Mouse (Mus musculus) adrenal gland, postnatal 25 days (tissue): ENCODE measurements around the gene Cdk9. TPM values are rescaled to one million over a fixed set of nuclear protein-coding genes. Genes with fewer than 3 reads are reported as not detected.

ENCODE experiments used
- DNase-seq: peaks from one replicate; pipeline ENCODE4 v3.0.0; 2021; ENCODE audit warnings: mixed read lengths
- long read RNA-seq: library from polyadenylated mRNA; stranded (forward); transcript quantifications from one replicate; pipeline ENCODE4 v2.0.0, GENCODE M21; 2021
- total RNA-seq: library from RNA; stranded (reverse); gene quantifications from 2 replicates; pipeline ENCODE4 v1.2.3, GENCODE M21; 2021

Cdk9 gene
- total RNA-seq, result 83.6 and 96.8 TPM in 2 replicates
- long read RNA-seq, transcript Cdk9-201 (7 exons, 1,733 nt), result major isoform, 115 of 150 reads
- long read RNA-seq, partial matches to known transcripts, result 14 of 150 reads
- long read RNA-seq, other reads (novel, unspliced or antisense), result 16 of 150 reads

DNA sequence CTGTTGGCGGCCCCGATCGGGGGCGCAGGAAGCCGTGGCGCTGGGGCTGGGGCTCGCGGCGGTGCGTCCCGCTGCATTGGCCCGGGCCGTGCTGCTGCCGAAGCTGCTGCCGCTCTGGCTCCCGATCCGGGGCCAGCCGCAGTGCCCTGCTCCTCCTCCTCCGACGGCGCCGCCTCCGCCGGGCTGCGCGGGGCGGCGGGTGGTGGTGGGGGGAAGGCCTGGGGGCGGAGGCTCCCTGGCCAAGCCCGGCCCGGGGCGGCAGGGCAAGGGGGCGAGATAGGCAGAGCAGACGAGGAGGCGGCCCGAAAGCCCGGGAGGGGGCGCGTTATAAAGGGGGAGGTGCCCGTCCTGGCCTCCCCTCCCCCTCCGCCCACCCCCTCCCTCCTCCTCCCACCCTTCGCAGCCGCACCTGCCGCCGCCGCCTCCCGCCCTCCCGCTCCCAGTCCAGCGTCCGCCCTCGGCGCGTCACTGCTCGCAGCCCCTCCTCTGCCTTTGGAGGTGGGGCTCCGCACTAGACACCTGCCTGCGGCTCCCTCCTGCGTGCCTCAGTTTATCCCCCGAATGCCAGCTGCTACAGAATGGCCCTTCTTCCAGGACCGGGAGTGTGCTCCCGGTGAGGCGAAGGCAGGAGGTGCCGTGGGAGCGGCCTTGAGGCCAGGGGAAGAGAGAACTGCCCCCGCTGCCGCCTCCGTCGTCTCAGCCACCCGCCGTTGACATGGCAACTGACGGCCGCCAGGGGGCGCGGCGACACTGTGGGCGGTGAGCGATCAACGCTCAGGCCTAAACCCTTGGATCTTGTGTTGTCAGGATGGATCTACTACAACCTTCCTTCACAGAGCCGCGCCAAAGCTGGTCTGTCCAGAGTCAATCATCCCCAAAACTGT lies at the start of gene Cdk9:
Gene Cdk9 (minus strand): TSS at position 143 of the 884 bp plus-strand sequence.
- DNase-seq, result peak; percentile 93

DNA sequence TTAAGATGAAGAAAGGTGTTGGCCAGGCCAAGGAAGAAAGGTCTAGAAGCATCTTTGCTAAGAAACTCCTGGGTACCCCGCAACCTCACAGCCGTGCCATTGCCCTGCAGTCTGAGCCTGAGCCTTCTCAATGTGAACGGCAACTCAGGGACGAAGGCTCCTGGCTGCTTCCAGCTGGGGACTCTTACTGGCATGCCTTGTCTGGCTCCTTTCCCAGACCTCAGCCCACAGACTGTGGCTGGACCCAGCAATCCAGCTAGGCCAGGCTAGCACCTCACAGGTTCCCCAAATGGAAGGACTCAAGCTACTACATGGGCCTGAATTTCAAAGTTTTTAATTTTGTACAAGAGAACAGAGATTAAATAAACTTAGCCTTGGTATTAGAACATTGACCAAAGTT lies 49.0 kb upstream of the Cdk9 start:
- DNase-seq, result no peak

DNA sequence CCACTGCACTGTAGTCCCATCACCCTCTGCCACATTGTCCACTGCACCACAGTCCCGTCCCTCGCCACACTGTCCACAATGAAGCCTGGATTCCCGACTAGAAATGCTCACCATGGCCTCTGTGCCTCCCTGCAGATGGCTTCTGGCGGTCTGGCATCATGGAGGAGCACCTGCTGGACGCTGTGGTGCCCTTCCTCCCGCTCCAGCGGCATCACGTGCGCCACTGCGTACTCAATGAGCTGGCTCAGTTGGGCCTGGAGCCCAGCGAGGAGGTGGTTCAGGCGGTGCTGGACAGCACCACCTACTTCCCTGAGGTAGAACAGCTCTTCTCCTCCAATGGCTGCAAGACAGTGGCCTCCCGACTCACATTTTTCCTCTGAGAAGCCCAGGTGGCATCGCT lies 48.5 kb upstream of the Cdk9 start:
- no peak for DNase-seq

DNA sequence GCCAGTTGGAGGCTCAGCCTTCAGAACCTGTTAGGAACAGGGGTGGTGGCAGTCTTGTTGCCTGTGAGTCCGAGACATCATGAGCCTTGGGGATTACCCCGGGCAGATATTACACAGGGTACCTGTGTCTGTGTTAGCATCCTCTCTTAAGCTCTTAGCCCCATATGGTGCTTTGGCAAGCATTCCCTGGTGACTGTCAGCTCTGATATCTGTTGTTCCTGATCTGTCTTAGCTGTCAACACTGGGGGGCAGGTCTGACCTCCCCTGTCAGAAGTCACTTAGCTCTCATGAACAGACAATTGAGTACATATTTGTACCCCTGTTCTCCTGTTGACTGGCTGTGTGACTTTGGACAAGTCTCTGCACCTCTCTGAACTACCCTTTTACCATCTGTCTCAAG lies 46.1 kb upstream of the Cdk9 start:
- no peak for DNase-seq

DNA sequence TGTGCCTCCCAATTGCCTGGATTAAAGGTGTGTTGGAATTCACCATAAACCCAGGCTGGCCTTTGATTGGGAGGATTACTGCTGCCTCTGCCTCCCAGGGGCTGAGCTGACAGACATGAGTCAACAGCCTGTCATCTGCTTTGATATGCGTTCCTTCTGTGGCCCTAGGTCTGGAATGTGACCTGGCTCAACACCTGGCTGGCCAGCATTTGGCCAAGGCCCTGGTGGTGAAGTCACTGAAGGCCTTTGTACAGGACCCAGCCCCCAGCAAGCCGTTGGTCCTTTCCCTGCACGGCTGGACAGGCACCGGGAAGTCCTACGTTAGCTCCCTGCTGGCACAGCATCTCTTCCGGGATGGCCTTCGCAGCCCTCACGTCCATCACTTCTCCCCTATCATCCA lies 45.6 kb upstream of the Cdk9 start:
- no peak for DNase-seq

DNA sequence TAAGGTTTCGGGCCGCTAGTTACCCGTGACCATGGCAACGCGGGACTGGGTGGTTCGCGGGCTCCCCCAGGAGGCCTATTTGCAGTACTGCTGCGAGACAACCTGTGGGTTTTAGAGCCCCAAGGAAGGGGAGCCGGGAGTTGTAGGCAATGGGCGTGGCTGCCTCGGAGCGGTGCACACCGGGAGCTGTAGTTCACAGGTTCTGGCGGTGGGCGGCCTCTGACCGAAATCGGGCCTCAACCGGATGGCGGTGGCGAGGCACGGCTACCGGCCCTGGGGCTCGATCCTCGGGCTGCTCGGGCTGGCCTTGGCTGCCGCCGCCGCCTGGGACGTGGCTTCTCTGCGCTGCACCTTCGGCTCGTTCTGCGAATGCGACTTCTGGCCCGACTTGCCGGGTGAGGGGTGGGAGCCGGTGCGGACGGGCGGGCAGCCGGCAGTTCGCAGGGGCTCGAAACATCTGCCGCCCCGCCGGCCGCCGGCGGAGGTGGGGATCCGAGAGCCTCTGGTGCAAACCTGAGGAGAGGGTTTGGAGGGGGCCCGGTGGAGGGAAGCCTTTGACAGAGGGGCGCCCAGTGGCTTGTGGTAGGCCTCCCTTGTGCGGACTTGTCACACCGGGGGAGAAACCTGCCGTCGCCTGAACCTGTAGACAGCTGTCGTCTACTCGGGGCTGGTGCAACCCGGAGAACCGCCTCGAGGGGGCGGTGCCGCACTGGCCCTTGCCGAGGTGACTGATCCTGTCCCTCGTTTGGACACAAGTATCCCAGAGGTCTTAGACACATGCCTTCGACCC lies 44.4 kb upstream of the Cdk9 start, which contains the start of gene Tor2a:
Gene Tor2a (plus strand): TSS at position 179 of the 790 bp plus-strand sequence.
- peak; percentile 95 for DNase-seq

DNA sequence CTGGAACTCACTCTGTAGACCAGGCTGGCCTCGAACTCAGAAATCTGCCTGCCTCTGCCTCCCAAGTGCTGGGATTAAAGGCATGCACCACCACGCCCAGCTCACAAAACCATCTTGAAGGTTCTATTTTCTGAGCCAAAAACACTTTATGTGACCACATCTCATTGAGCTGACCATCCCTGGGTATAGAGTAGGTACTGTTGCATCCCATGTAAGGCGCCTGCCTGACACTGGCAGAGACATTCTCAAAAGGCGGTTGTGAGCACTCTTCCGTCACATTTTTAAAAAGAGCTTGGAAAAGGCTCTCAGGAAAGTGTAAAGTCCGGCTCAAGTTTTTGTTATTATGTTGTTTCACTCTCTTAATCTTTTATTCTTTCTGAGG lies 43.8 kb upstream of the Cdk9 start:
- no peak for DNase-seq

DNA sequence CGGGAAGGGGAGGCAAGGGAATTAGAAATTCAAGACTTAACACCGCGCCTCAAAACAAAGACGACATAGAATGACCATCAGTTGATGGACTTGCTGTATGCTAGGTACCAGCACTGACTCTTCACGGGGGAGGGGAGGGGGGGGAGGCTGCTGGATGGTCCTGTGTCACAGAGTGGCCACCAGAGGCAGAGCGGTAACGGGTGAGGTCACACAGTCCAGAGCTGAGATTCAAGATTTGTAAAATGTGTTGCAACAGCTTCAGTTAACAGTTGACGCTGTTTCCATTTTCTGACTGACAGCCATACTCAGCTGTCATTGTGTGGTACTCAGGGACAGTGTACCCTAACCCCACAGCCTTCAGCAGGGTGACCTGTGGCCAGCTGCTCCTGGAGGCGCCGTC lies 39.3 kb upstream of the Cdk9 start:
- no peak for DNase-seq

DNA sequence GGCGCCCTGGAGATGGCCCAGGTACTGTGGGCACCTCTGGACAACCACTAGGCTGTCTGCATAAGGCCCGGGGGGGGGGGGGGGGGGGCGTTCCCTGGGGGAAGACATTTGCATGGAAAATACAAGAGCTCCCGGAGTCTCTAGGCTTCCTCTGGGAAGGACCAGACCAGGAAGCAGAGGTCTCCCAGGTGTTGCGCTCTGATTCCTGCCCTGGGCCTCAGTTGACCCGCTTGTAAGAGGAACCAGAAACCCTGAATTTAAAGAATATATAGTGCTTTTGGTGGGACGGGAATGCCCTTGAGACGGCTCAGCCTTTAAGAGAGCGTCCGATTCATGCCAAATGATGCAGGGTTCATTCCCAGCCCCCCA lies 38.8 kb upstream of the Cdk9 start:
- DNase-seq, result no peak

DNA sequence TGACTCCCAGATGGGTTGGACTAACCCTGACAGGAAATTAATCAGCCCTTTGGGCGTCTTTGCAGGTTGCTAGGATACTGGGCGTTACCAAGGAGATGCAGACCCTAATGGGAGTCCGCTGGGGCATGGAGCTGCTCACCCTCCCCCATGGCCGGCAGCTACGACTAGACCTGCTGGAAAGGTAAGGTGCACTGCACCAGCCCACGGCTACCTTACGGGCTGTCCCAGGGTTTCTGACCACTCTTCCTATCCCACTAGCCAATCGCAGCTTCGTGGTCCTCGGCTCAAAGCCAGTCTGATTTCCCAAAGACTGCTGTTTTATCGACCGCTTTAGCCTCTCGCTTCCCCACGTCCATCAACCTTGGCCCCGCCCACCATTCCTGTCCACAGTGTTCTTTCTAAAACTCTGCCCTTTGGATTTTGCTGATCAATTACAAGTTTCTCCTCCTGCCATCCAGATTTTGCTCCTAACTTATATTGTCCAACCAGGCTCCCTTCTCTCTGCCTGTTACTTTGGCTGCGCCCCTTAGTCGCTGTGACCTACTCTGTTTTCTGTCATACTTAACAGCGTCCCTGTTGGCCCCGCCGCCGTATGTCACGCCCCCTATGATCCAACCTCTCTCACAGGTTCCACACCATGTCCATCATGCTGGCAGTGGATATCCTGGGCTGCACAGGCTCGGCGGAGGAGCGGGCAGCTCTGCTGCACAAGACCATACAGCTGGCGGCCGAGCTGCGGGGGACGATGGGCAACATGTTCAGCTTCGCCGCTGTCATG lies 38.2 kb upstream of the Cdk9 start:
- DNase-seq, result peak; percentile 76

DNA sequence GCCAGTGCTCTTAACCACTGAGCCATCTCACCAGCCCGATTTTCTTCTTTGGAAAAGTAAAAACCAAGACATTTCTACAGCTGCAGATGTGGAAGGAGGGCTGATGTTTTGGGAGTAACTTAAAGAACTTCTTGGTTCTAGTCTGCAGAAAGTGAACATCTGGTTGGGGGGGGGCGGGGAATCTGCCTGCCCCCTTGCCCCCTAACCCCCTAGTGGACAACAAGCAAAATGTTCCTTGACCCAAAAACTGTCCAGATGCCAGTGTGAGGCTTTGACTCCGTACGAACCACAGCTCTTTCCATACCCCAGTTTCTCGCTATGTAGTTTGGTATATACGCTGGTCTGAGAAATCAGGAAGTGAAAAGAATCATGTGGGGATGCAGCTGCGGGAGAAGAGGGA lies 37.3 kb upstream of the Cdk9 start:
- no peak for DNase-seq

DNA sequence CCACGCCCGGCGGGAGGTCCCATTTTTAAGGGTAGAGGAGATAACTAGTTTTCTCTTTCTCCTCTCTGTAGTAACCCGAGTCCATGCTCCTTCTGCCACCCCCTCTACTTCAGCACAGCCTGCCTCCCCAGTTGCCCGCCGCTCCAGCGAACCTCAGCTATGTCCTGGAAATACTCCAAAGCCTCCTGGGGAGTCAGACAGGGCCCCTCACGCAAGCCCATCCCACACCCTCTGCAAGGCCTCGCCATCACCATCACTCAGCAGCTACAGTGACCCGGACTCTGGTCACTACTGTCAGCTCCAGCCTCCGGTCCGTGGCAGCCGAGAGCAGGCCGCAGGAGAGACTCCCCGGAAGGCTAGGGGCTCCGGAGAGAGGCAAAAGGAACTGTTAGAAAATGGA lies 36.2 kb upstream of the Cdk9 start:
- no peak for DNase-seq

DNA sequence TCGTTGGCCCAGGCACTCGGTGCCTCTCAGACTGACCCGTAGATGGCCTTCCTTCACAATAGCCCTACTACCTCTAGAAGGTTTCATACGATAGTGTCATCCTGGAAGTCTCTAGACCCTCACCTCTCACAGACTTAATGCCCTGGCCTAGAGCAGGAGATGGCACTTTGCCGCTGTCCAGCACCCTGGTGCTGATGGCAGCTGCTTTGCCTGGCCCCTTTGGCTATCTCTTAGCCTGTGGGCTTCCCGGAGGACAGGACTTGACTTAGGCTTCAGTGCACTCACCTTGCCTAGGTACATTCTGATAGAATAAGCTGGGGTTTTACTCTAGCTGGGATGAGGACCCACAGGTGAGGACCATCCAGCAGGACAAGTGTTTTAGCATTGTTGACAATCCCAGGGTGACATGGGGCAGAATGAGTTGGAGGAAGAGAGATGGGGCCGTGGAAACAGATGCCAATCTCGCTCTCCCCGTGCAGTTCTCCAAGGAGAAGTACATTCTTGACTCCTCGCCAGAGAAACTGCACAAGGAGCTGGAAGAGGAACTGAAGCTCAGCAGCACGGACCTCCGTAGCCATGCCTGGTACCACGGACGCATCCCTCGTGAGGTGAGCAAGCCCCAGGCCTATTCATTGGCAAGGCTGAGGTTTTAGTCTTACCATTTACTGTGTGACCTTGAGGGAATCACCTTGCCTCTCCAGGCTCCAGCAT lies 31.6 kb upstream of the Cdk9 start:
- DNase-seq, result no peak

DNA sequence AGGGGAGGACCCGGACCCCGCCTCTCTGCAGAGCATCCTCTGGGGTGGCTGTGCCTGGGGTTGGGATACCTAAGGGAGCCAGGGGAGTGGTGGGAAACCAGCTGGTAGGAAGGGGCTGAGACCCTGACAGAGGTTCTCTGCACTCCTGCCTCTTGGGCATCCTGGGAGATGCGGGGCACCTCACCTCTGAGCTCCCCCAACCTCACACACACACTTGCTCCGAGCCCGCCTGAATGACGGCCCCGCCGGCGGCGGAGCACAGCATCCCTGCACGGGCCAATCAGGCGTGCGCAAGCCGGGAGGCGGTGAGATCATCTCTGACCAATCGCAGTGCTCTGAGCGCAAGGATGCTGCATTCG lies 29.3 kb upstream of the Cdk9 start:
- no peak for DNase-seq

DNA sequence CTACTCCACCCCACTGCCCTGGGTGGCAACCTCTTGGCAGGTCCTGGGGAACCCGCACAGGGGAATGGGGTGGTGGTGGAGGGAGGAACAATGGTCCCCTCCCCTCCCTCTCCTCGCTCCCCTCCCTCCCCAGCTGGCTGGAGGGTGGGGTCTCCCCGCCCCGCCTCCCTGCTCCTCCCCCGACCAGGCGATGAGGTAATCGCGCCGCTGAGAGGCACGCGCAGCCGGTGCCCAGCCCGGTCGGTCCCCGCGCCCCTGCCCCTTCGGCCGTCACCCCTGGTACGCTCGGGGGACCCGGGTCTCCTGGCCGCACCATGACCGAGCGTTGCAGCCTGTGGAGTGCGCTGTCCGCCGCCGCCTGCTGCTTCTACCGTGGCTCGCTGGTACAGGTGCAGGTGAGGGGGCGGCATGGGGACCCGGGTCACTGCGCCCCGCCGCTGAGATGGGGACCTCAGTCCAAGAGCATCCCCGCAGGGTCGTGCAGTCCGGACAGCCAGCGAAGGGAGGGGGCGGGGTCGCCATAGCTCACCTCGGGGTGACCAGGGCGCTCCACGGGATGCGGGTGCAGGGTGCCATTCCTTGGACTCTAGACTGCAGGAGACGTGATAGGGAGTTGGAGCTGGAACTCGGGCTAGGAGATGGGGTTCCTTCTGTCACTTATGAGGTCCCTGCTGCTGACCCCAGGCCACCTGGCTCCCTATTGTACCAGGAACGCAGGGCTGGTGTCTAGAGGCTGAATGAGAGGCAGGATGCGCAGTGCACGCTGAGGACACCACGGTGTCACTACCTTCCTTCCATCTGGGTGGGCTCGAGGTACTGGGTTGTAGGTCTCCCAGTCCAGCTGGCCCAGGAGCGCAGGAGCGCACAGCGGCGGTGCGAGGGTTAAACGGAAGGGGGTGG lies 28.6 kb upstream of the Cdk9 start:
- peak; percentile 56 for DNase-seq

DNA sequence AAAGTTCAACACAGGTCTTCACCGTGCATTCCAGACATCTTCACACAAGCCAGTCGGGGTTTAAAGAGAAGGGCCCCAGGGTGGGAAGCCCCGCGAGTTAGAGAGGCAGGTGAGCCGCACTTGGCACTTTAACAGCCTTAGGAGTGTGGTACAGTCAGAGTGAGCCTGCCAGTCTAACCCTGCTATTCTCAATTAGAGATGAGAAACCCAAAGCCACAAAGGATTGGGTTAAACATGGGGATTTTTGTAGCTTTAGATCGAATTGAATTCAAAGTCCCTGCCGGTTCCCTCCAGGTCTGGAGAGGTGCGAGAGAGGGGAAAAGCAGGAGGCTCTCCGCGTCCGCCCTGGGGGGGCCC lies 28.0 kb upstream of the Cdk9 start, which contains the start of gene 6330409D20Rik:
Gene 6330409D20Rik (minus strand): TSS at position 101 of the 357 bp plus-strand sequence.
- no peak for DNase-seq

DNA sequence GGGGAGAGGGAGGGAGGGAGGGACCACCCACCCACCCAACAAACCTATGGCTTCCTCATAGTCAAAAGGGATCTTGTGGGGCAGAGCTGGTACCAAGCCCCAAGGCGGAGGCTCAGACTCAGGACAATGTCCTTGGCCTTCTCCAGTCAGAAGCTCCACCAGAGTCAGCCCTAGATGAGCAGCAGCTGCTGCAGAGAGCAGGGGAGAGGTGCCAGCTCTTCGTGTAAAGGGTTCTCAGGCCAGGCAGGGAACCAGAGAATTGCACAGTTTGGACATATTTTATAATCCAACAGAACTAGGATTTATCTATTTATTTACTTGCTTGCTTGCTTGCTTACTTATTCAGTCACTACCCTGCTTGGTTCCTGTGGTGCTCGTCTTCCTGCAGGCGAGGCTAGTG lies 26.4 kb upstream of the Cdk9 start:
- DNase-seq, result peak; percentile 34

DNA sequence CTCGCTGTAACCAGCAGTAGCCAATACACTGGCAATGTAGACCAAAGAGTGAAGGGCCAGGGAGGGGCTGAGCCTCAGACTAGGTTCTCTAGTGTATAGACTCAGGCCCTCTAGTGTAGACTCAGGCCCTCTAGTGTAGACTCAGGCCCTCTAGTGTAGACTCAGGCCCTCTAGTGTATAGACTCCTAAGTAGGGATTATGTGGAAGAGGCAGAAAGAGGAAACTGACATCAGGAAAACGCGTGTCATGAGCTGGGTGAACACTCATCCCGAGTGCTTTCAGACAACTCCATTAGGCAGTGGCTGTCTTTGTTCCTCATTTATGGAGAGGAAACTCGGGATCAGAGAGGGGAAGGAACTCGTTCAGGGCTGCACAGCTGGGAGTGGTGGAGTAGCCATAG lies 24.1 kb upstream of the Cdk9 start:
- no peak for DNase-seq

DNA sequence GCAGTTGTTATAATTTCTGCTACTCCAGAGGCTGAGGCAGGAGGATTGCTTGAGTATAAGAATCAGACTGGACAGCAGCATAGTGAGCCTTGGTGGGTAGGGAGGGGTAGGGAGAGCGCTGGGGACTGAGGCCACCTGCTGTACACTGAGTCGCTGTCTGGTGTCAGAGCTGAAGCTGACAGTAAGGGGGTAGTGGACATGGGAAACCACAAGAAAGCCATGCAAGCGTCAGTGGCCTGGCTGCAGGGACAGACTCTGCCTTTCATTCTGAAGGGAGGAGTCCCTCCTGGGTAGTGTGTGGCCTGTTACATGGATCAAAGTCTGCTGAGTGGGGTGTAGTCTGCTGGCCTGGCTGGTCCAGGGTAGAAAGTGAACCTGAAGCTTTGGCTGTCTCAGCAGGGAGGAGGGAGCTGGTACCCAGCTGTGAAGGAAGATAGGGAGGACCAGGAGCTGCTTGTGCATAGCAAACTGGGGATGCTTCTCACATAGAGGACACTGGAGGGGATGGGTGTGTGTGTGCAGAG lies 23.5 kb upstream of the Cdk9 start:
- DNase-seq, result no peak

DNA sequence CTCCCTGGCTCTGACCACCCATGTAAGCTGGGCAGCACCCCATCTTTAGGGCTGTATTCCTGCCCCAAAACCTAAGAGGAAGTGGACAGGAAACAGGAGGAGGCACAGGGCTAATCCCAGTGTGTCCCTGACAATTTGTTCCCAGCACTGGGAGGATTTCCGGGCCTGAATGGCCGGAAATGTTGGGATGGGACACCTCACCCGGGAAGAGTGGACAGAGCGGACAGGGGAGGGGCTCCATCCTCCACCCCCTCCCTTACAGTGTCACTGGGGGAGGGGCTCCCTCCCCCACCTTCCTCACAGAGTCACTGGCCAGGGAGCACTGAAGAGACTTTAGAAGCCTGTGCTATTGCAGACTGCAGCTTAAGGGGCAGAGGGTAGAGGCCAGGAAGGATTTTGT lies 22.1 kb upstream of the Cdk9 start:
- DNase-seq, result peak; percentile 38

DNA sequence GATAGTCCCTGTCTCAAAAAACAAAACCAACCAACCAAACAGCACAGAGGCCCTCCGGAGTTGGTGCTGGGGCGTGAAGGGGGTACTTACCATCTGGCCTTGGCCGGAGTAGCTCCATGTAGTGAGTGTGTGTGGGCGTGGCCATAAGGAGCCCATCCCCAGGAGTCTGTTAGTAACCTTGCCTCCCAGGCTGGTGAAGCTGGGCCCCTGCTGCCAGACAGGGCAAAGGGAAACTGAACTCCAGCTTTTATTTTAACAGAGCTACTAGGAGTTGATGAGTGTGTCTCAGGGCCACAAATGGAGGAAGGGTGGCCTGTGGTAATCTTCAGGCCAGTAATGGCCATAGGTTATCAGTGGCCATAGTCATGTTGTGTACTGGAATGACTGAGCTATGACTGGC lies 21.6 kb upstream of the Cdk9 start:
- DNase-seq, result no peak
